Mouse (Mus musculus): ENCODE results near the gene Map1a. TPM values are rescaled to one million over a fixed set of nuclear protein-coding genes. Genes with fewer than 3 reads are reported as not detected.

The Map1a gene
- polyA plus RNA-seq (2015; fragmentation: Nextera tagmentation; extraction: Ambion mirVana), result 0.54 and 0.80 TPM in 2 replicates

GRCm38 (mm10) chr2:121288901-121289729 lies at the start of gene Map1a:
Gene Map1a (plus strand): TSS chr2:121289600.

GRCm38 (mm10) chr2:121271236-121271927 lies 18.0 kb upstream of the Map1a start, which contains the start of gene Trp53bp1:
Gene Trp53bp1 (minus strand): TSS chr2:121271407.

GRCm38 (mm10) chr2:121354820-121355592 lies 65.6 kb downstream of the Map1a start, which contains the start of gene Ppip5k1:
Gene Ppip5k1 (minus strand): TSS chr2:121355396.

GRCm38 (mm10) chr2:121357494-121357893 lies 68.1 kb downstream of the Map1a start, which contains the start of gene Ckmt1:
Gene Ckmt1 (plus strand): TSS chr2:121357714.

Other genes starting within 250 kb of the Map1a start
- gene Tgm5, start 203.8 kb upstream of the Map1a start, polyA plus RNA-seq (2015; fragmentation: Nextera tagmentation; extraction: Ambion mirVana), result 0.10 and 0.11 TPM in 2 replicates
- gene Tgm7, start 179.8 kb upstream of the Map1a start, polyA plus RNA-seq (2015; fragmentation: Nextera tagmentation; extraction: Ambion mirVana), result not detected in 2 replicates
- gene Adal, start 149.2 kb upstream of the Map1a start, polyA plus RNA-seq (2015; fragmentation: Nextera tagmentation; extraction: Ambion mirVana), result 9.1 and 12.2 TPM in 2 replicates
- 10.9 and 11.4 TPM in 2 replicates for gene Lcmt2, start 148.9 kb upstream of the Map1a start, polyA plus RNA-seq (2015; fragmentation: Nextera tagmentation; extraction: Ambion mirVana)
- 24.6 and 26.0 TPM in 2 replicates for gene Tubgcp4, start 118.9 kb upstream of the Map1a start, polyA plus RNA-seq (2015; fragmentation: Nextera tagmentation; extraction: Ambion mirVana)
- gene Zscan29, start 118.5 kb upstream of the Map1a start, polyA plus RNA-seq (2015; fragmentation: Nextera tagmentation; extraction: Ambion mirVana), result 5.3 and 6.4 TPM in 2 replicates
- gene Trp53bp1, start 18.2 kb upstream of the Map1a start, polyA plus RNA-seq (2015; fragmentation: Nextera tagmentation; extraction: Ambion mirVana), result 12.4 and 13.9 TPM in 2 replicates
- 6.2 and 7.5 TPM in 2 replicates for gene Ppip5k1, start 65.8 kb downstream of the Map1a start, polyA plus RNA-seq (2015; fragmentation: Nextera tagmentation; extraction: Ambion mirVana)
- gene Ckmt1, start 68.1 kb downstream of the Map1a start, polyA plus RNA-seq (2015; fragmentation: Nextera tagmentation; extraction: Ambion mirVana), result 1.1 and 2.1 TPM in 2 replicates
- not detected in 2 replicates for gene Strc, start 97.6 kb downstream of the Map1a start, polyA plus RNA-seq (2015; fragmentation: Nextera tagmentation; extraction: Ambion mirVana)
- 201 and 225 TPM in 2 replicates for gene Pdia3, start 124.2 kb downstream of the Map1a start, polyA plus RNA-seq (2015; fragmentation: Nextera tagmentation; extraction: Ambion mirVana)
- 2.1 and 2.4 TPM in 2 replicates for gene Catsper2, start 124.2 kb downstream of the Map1a start, polyA plus RNA-seq (2015; fragmentation: Nextera tagmentation; extraction: Ambion mirVana)
- gene Ell3, start 154.7 kb downstream of the Map1a start, polyA plus RNA-seq (2015; fragmentation: Nextera tagmentation; extraction: Ambion mirVana), result 0.73 and 0.87 TPM in 2 replicates
- 327 and 346 TPM in 2 replicates for gene Serf2, start 159.6 kb downstream of the Map1a start, polyA plus RNA-seq (2015; fragmentation: Nextera tagmentation; extraction: Ambion mirVana)
- gene Hypk, start 163.7 kb downstream of the Map1a start, polyA plus RNA-seq (2015; fragmentation: Nextera tagmentation; extraction: Ambion mirVana), result 91.7 and 112 TPM in 2 replicates
- gene Serinc4, start 167.2 kb downstream of the Map1a start, polyA plus RNA-seq (2015; fragmentation: Nextera tagmentation; extraction: Ambion mirVana), result 0.07 and 0.30 TPM in 2 replicates
- gene Mfap1b, start 184.5 kb downstream of the Map1a start, polyA plus RNA-seq (2015; fragmentation: Nextera tagmentation; extraction: Ambion mirVana), result 29.8 and 32.3 TPM in 2 replicates
- gene Mfap1a, start 217.1 kb downstream of the Map1a start, polyA plus RNA-seq (2015; fragmentation: Nextera tagmentation; extraction: Ambion mirVana), result 19.5 and 19.6 TPM in 2 replicates
- 14.6 and 15.3 TPM in 2 replicates for gene Wdr76, start 217.1 kb downstream of the Map1a start, polyA plus RNA-seq (2015; fragmentation: Nextera tagmentation; extraction: Ambion mirVana)